Mouse (Mus musculus) layer of hippocampus, postnatal 36 days (tissue): Measurements from ENCODE around the gene Zdhhc6. TPM values are rescaled to one million over a fixed set of nuclear protein-coding genes. Genes with fewer than 3 reads are reported as not detected.
A peak's percentile ranks its signal among the peaks of the same experiment; 100 is the strongest.

Source experiments
- DNase-seq, 2 experiments: peaks; one replicate each; pipeline ENCODE4 v3.0.0; 2022
- total RNA-seq, 2 experiments: library from RNA; stranded (reverse); gene quantifications; 2 replicates each; pipeline ENCODE4 v1.2.3; 2021

Zdhhc6 gene
- total RNA-seq, 2 experiments from 2014 or later, result 27.2 to 28.6 TPM

- DNase-seq, result no peak
These were observed 58.0 kb downstream of the Zdhhc6 start for GRCm38 (mm10) chr19:55257656-55258375.

GRCm38 (mm10) chr19:55256156-55256555, 59.7 kb downstream of the Zdhhc6 start:
- peak; percentile 21 to 33 for DNase-seq

GRCm38 (mm10) chr19:55254513-55255016, 61.3 kb downstream of the Zdhhc6 start:
- DNase-seq, result peak in 1 of 2 experiments; percentile 16

- peak; percentile 42 to 46 for DNase-seq
These were observed 62.0 kb downstream of the Zdhhc6 start for GRCm38 (mm10) chr19:55253570-55254441.

GRCm38 (mm10) chr19:55253239-55253569, 62.6 kb downstream of the Zdhhc6 start:
- DNase-seq, result no peak

- DNase-seq, result no peak
These were observed 64.3 kb downstream of the Zdhhc6 start, which contains the start of gene Acsl5 for GRCm38 (mm10) chr19:55251383-55252124. TSS of gene Acsl5 (plus strand) at chr19:55251938.

GRCm38 (mm10) chr19:55250451-55250850, 65.4 kb downstream of the Zdhhc6 start:
- no peak for DNase-seq

- no peak for DNase-seq
These were observed 67.8 kb downstream of the Zdhhc6 start for GRCm38 (mm10) chr19:55247991-55248520.

GRCm38 (mm10) chr19:55247563-55247962, 68.3 kb downstream of the Zdhhc6 start:
- DNase-seq, result no peak

- peak; percentile 24 to 30 for DNase-seq
These were observed 71.0 kb downstream of the Zdhhc6 start for GRCm38 (mm10) chr19:55244791-55245231.

GRCm38 (mm10) chr19:55241186-55241645, 74.6 kb downstream of the Zdhhc6 start, which contains the start of gene Gucy2g:
TSS of gene Gucy2g (minus strand) at chr19:55241236.
- no peak for DNase-seq

GRCm38 (mm10) chr19:55239766-55240426, 75.9 kb downstream of the Zdhhc6 start:
- peak in 1 of 2 experiments; percentile 8 for DNase-seq

GRCm38 (mm10) chr19:55236564-55236963, 79.3 kb downstream of the Zdhhc6 start:
- DNase-seq, result no peak

GRCm38 (mm10) chr19:55236026-55236425, 79.8 kb downstream of the Zdhhc6 start:
- no peak for DNase-seq

GRCm38 (mm10) chr19:55232136-55232535, 83.7 kb downstream of the Zdhhc6 start:
- no peak for DNase-seq

- DNase-seq, result no peak
These were observed 84.8 kb downstream of the Zdhhc6 start for GRCm38 (mm10) chr19:55231081-55231480.

- DNase-seq, result no peak
These were observed 88.7 kb downstream of the Zdhhc6 start for GRCm38 (mm10) chr19:55227135-55227534.

- DNase-seq, result no peak
These were observed 89.2 kb downstream of the Zdhhc6 start for GRCm38 (mm10) chr19:55226621-55227020.

- no peak for DNase-seq
These were observed 93.6 kb downstream of the Zdhhc6 start for GRCm38 (mm10) chr19:55222268-55222667.
